Mouse (Mus musculus): ENCODE measurements around the gene Ptprm. TPM values are rescaled to one million over a fixed set of nuclear protein-coding genes. Genes with fewer than 3 reads are reported as not detected.
A peak's percentile ranks its signal among the peaks of the same experiment; 100 is the strongest.

The Ptprm gene
- polyA plus RNA-seq, 1 experiment from 2014 or later, result 10.4 TPM

- Histone ChIP-seq H3K4me3 (ENCODE audit: low read depth, low read length) (no peak overlapping the region), H3K4me1 (ENCODE audit: control insufficient read depth, insufficient read depth, low read length) (no peaks in the 10 kb centered on the region), H3K9me3 (ENCODE audit: control insufficient read depth, low read length) (no peaks in the 10 kb centered on the region), H3K27ac (replicated peaks; ENCODE audit: low read depth, low read length) (no peak overlapping the region), H3K27me3 (ENCODE audit: control insufficient read depth, insufficient read depth, low read length) (no peaks in the 10 kb centered on the region), H3K36me3 (ENCODE audit: control insufficient read depth, insufficient read depth, low read length) (no peaks in the 10 kb centered on the region), H3K4me2 (ENCODE audit: low read depth, severe bottlenecking) (no peak overlapping the region), H3K9ac (ENCODE audit: low read length) (no peak overlapping the region)
- ATAC-seq (ENCODE audit: insufficient number of reproducible peaks, low FRiP score, low TSS enrichment, low read depth) (no peak), DNase-seq (ENCODE audit: low spot score) (no peak)
- 86% methylated on average over 2 of the region's 2 CpGs for WGBS
Observed at GRCm38 (mm10) chr17:67150441-67150840, 203.8 kb downstream of the Ptprm start.

GRCm38 (mm10) chr17:67142183-67142756, 212.0 kb downstream of the Ptprm start:
- Histone ChIP-seq H3K36me3 (ENCODE audit: control insufficient read depth, insufficient read depth, low read length) (no peaks in the 10 kb centered on the region), H3K4me2 (ENCODE audit: low read depth, severe bottlenecking) (no peak overlapping the region), H3K9ac (ENCODE audit: low read length) (no peak overlapping the region), H3K27ac (replicated peaks; ENCODE audit: low read depth, low read length) (no peak overlapping the region), H3K4me1 (ENCODE audit: control insufficient read depth, insufficient read depth, low read length) (no peaks in the 10 kb centered on the region), H3K27me3 (ENCODE audit: control insufficient read depth, insufficient read depth, low read length) (no peaks in the 10 kb centered on the region), H3K4me3 (ENCODE audit: low read depth, low read length) (no peak overlapping the region), H3K9me3 (ENCODE audit: control insufficient read depth, low read length) (no peaks in the 10 kb centered on the region)
- 81% methylated on average over 4 of the region's 4 CpGs for WGBS
- ATAC-seq (ENCODE audit: insufficient number of reproducible peaks, low FRiP score, low TSS enrichment, low read depth) (no peak), DNase-seq (ENCODE audit: low spot score) (no peak)

- Histone ChIP-seq H3K4me1 (ENCODE audit: control insufficient read depth, insufficient read depth, low read length) (no peaks in the 10 kb centered on the region), H3K4me2 (ENCODE audit: low read depth, severe bottlenecking) (no peak overlapping the region), H3K27ac (replicated peaks; ENCODE audit: low read depth, low read length) (no peak overlapping the region), H3K4me3 (ENCODE audit: low read depth, low read length) (no peak overlapping the region), H3K27me3 (ENCODE audit: control insufficient read depth, insufficient read depth, low read length) (no peaks in the 10 kb centered on the region), H3K9ac (ENCODE audit: low read length) (no peak overlapping the region), H3K36me3 (ENCODE audit: control insufficient read depth, insufficient read depth, low read length) (no peaks in the 10 kb centered on the region), H3K9me3 (ENCODE audit: control insufficient read depth, low read length) (no peaks in the 10 kb centered on the region)
- ATAC-seq (ENCODE audit: insufficient number of reproducible peaks, low FRiP score, low TSS enrichment, low read depth) (no peak), DNase-seq (ENCODE audit: low spot score) (peak; percentile 48)
- WGBS, result 30% methylated on average over 1 of the region's 1 CpGs
Observed at GRCm38 (mm10) chr17:67140502-67140901, 213.8 kb downstream of the Ptprm start.

- Histone ChIP-seq H3K36me3 (ENCODE audit: control insufficient read depth, insufficient read depth, low read length) (no peaks in the 10 kb centered on the region), H3K9me3 (ENCODE audit: control insufficient read depth, low read length) (no peaks in the 10 kb centered on the region), H3K4me1 (ENCODE audit: control insufficient read depth, insufficient read depth, low read length) (no peaks in the 10 kb centered on the region), H3K4me3 (ENCODE audit: low read depth, low read length) (no peak overlapping the region), H3K27me3 (ENCODE audit: control insufficient read depth, insufficient read depth, low read length) (no peaks in the 10 kb centered on the region), H3K4me2 (ENCODE audit: low read depth, severe bottlenecking) (no peak overlapping the region), H3K9ac (ENCODE audit: low read length) (no peak overlapping the region), H3K27ac (replicated peaks; ENCODE audit: low read depth, low read length) (no peak overlapping the region)
- no peak for ATAC-seq (ENCODE audit: insufficient number of reproducible peaks, low FRiP score, low TSS enrichment, low read depth)
- WGBS, result 74% methylated on average over 12 of the region's 12 CpGs
- DNase-seq (ENCODE audit: low spot score), result no peak
Observed at GRCm38 (mm10) chr17:67138981-67139380, 215.3 kb downstream of the Ptprm start.

GRCm38 (mm10) chr17:67136876-67137275, 217.4 kb downstream of the Ptprm start:
- Histone ChIP-seq H3K27me3 (ENCODE audit: control insufficient read depth, insufficient read depth, low read length) (no peaks in the 10 kb centered on the region), H3K9ac (ENCODE audit: low read length) (no peak overlapping the region), H3K4me3 (ENCODE audit: low read depth, low read length) (no peak overlapping the region), H3K9me3 (ENCODE audit: control insufficient read depth, low read length) (no peaks in the 10 kb centered on the region), H3K4me2 (ENCODE audit: low read depth, severe bottlenecking) (no peak overlapping the region), H3K27ac (replicated peaks; ENCODE audit: low read depth, low read length) (no peak overlapping the region), H3K4me1 (ENCODE audit: control insufficient read depth, insufficient read depth, low read length) (0 out of 2 replicates have a peak, but pooled peaks cover 4% of the 10 kb centered on the region), H3K36me3 (ENCODE audit: control insufficient read depth, insufficient read depth, low read length) (no peaks in the 10 kb centered on the region)
- DNase-seq (ENCODE audit: low spot score) (no peak), ATAC-seq (ENCODE audit: insufficient number of reproducible peaks, low FRiP score, low TSS enrichment, low read depth) (no peak)
- WGBS, result 90% methylated on average over 7 of the region's 7 CpGs

GRCm38 (mm10) chr17:67136421-67136820, 217.8 kb downstream of the Ptprm start:
- 86% methylated on average over 8 of the region's 8 CpGs for WGBS
- ATAC-seq (ENCODE audit: insufficient number of reproducible peaks, low FRiP score, low TSS enrichment, low read depth) (no peak), DNase-seq (ENCODE audit: low spot score) (no peak)
- Histone ChIP-seq H3K36me3 (ENCODE audit: control insufficient read depth, insufficient read depth, low read length) (no peaks in the 10 kb centered on the region), H3K4me1 (ENCODE audit: control insufficient read depth, insufficient read depth, low read length) (0 out of 2 replicates have a peak, but pooled peaks cover 4% of the 10 kb centered on the region), H3K27me3 (ENCODE audit: control insufficient read depth, insufficient read depth, low read length) (no peaks in the 10 kb centered on the region), H3K27ac (replicated peaks; ENCODE audit: low read depth, low read length) (no peak overlapping the region), H3K4me2 (ENCODE audit: low read depth, severe bottlenecking) (no peak overlapping the region; the same call in 1 of the 2 replicates), H3K9me3 (ENCODE audit: control insufficient read depth, low read length) (no peaks in the 10 kb centered on the region), H3K4me3 (ENCODE audit: low read depth, low read length) (no peak overlapping the region), H3K9ac (ENCODE audit: low read length) (no peak overlapping the region)

GRCm38 (mm10) chr17:67134235-67134634, 220.0 kb downstream of the Ptprm start:
- H3K9me3 ChIP-seq (ENCODE audit: control insufficient read depth, low read length), result no peaks in the 10 kb centered on the region
- DNase-seq (ENCODE audit: low spot score), result no peak
- H3K4me2 ChIP-seq (ENCODE audit: low read depth, severe bottlenecking), result no peak overlapping the region
- 0 out of 2 replicates have a peak, but pooled peaks cover 4% of the 10 kb centered on the region for H3K4me1 ChIP-seq (ENCODE audit: control insufficient read depth, insufficient read depth, low read length)
- no peak overlapping the region for H3K9ac ChIP-seq (ENCODE audit: low read length)
- no peaks in the 10 kb centered on the region for H3K36me3 ChIP-seq (ENCODE audit: control insufficient read depth, insufficient read depth, low read length)
- 87% methylated on average over 4 of the region's 4 CpGs for WGBS
- no peak overlapping the region for H3K27ac ChIP-seq (replicated peaks; ENCODE audit: low read depth, low read length)
- no peak for ATAC-seq (ENCODE audit: insufficient number of reproducible peaks, low FRiP score, low TSS enrichment, low read depth)
- no peaks in the 10 kb centered on the region for H3K27me3 ChIP-seq (ENCODE audit: control insufficient read depth, insufficient read depth, low read length)
- no peak overlapping the region for H3K4me3 ChIP-seq (ENCODE audit: low read depth, low read length)

- DNase-seq (ENCODE audit: low spot score) (no peak), ATAC-seq (ENCODE audit: insufficient number of reproducible peaks, low FRiP score, low TSS enrichment, low read depth) (no peak)
- Histone ChIP-seq H3K4me3 (ENCODE audit: low read depth, low read length) (no peak overlapping the region), H3K9me3 (ENCODE audit: control insufficient read depth, low read length) (no peaks in the 10 kb centered on the region), H3K36me3 (ENCODE audit: control insufficient read depth, insufficient read depth, low read length) (no peaks in the 10 kb centered on the region), H3K27me3 (ENCODE audit: control insufficient read depth, insufficient read depth, low read length) (no peaks in the 10 kb centered on the region), H3K4me1 (ENCODE audit: control insufficient read depth, insufficient read depth, low read length) (0 out of 2 replicates have a peak, but pooled peaks cover 4% of the 10 kb centered on the region), H3K27ac (replicated peaks; ENCODE audit: low read depth, low read length) (no peak overlapping the region; the same call in 1 of the 2 replicates), H3K9ac (ENCODE audit: low read length) (no peak overlapping the region; the same call in 1 of the 2 replicates), H3K4me2 (ENCODE audit: low read depth, severe bottlenecking) (no peak overlapping the region)
- 43% methylated on average over 13 of the region's 13 CpGs for WGBS
Observed at GRCm38 (mm10) chr17:67133440-67134103, 220.7 kb downstream of the Ptprm start.

All from limb, embryonic 11.5 days (tissue).